Mouse (Mus musculus): ENCODE results near the gene Ccdc120. TPM values are rescaled to one million over a fixed set of nuclear protein-coding genes. Genes with fewer than 3 reads are reported as not detected.
"Not testable (repeated sequence)": the region's sequence is repeated elsewhere in the genome, so short reads cannot be mapped to it uniquely, and the experiment has no call there.

The Ccdc120 gene
- total RNA-seq, 2 experiments from 2014 or later, result 0.81 to 1.2 TPM

DNA sequence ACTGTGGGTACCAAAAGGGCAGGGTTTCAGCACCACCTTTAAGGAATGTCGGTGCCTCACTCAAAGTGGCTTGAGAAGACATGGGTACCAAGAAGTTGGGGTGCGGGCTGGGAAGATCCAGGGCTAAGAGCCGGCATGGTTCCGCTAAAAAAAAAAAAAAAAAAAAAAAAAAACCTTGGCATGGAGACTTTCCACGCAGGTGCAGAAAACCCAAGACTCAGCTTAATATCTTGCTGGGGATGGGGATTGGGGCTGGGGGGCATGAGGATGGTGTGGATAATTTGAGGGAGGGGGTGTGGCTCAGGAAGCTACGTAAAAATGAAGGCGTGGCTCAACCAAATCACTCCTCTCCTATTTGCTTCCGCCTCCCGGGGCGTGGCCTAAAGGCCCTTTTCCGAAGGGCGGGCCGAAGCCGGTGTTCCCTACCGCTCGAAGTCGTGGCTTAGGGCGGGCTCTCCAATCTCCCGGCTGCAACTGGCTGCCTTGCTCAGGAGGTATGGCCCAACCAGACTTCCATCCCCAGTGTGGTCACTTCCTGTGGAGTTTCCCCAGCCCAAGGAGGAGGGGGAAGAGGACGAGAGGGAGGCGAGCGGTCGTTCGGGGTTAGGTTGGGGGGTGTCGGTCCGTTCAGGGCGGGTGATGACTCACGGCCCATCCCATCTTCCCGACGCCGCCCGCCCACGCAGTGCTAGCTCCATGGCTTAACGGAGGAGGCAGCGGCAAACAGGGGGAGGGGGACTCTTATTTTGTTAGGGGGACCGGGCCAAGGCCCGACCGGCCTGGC is 11.6 kb upstream of the Ccdc120 start, which contains the start of gene Tfe3:
Gene Tfe3, plus strand, starts transcription at position 424 of the 784 bp plus-strand sequence.
- peak; percentile 75 to 90 for DNase-seq
- intact Hi-C loops (cut with DNase I), result no loop called here

DNA sequence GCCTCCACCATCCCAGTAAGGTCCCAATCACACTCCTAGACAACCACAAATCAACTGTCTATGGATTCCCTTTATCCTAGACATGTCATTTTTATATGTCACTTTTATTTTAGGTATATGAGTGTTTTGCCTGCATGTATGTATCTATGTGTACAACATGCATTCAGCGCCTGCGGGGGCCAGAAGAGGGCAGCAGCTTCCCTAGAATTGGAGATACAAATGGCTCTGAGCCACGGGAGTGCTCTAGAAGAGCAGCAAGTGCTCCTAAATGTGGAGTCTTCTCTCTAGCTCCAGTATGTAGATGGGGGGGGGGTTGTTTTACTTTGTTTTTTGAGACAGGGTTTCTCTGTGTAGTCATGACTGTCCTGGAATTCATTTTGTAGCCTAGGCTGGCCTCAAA is 2.9 kb upstream of the Ccdc120 start:
- intact Hi-C loops (cut with DNase I); DNase-seq: not testable (repeated sequence)

DNA sequence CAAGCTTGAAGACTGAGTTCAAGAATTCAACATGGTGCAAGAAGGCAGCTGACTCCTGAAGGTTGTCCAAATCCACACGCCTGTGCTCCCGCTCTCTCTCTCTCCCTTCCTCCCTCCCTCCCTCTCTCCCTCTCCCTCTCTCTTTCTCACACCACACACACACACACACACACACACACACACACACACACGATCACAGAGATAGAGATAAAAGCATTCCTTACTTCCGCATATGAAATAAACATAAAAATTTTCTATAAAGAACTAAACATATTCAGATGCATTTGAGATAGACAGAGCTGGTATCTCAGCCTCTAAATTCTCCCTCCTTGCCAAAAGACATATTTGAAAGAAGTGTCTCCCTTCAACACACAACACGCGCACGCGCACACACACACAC is 5.3 kb downstream of the Ccdc120 start:
- intact Hi-C loops (cut with DNase I), result no loop called here
- no peak for DNase-seq

DNA sequence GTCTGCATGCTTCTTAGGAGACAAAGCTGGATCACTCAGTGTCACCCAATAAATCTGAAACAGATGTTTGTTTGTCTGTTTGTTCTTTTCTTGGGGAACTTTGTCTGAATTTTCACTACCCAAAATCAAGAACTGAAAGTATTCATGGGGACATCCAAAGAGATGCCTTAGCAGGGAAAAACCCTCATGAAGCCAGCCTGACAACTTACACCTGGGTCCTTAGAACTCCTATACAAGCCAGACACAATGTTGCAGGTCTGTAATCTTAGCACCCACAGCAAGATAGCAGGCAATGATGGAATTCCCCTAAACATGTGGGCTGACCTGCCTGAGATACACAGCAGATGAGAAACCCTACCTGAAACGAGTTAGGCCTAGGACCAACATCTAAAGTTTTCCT is 5.8 kb downstream of the Ccdc120 start:
- intact Hi-C loops (cut with DNase I), result loop anchor here (5.0 kb wide), 1 partner anchor 87 kb away; no protein-coding TSS in a partner anchor
- DNase-seq, result no peak

DNA sequence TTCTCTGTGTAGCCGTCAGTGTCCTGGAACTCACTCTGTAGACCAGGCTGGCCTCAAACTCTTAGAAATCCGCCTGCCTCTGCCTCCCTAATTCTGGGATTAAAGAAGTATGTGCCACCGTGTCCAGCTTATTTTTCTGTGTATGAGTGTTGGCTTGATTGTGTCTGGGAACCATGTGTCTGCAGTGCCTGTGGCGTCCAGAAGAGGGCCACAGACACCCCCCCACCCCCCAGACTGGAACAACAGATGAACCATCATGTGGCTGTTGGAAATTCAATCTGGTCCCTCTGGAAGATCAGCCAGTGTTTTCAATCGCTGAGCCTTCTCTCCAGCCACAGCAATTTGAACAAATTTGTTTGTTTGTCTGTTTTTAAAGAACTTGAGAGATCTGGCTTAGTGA is 7.2 kb downstream of the Ccdc120 start:
- intact Hi-C loops (cut with DNase I), result loop anchor here (5.0 kb wide), 1 partner anchor 89 kb away; no protein-coding TSS in a partner anchor
- DNase-seq, result no peak

DNA sequence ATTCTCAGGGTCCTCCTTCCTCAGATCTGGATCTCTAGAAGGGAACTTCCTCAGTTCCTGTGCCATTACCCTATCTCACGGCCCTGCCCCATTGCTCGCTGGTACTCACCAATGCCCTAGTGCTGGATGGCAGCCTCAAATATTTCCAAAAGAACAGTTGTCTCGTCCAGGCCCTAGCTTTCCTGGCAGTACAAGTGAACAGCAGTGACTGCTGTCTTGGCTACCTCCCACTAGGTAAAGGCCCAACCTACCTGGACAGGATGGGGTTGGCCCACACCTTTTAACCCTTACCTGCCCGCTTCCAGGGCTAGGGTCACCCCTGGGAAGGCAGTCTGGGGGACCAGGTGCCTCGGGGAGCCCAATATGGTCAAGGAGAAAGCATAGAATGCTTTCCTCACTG is 9.6 kb downstream of the Ccdc120 start:
- DNase-seq, result no peak
- intact Hi-C loops (cut with DNase I), result loop anchor here (5.0 kb wide), 1 partner anchor 91 kb away; no protein-coding TSS in a partner anchor

DNA sequence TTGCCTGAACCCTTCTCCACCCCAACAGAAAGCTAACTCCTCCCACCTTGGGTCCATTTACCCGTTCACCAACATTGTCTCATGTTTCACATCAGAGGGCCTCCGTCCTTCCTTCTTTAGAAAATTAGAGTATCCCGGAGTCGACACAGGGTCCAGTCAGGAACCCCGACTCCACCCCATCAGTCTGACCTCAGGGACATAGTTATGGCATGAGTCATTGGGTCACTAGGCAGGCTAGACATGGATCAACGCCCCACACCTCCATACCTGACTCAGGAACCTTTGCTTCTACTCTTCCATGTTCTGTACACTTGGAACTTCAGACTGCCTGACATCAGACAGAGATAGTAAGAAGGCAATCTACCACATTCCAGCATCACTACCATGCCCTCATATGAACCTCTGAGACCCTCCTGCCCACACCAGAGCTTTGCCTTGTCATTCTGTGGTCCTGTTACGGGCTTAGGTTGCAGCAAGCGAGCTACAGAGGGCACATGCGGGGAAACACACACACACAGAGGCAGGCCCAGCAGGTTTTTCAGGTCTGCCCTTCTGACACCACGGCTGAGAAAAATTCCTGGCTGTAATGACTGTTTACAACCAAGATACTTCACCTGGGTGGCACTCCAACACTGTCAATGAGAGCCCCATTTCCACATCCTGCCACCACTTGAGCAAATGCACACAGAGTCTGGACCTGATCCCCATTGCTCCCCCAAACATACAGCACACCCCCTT is 10.5 kb downstream of the Ccdc120 start:
- intact Hi-C loops (cut with DNase I), result loop anchor here (5.0 kb wide), 1 partner anchor 92 kb away; no protein-coding TSS in a partner anchor
- DNase-seq, result no peak

DNA sequence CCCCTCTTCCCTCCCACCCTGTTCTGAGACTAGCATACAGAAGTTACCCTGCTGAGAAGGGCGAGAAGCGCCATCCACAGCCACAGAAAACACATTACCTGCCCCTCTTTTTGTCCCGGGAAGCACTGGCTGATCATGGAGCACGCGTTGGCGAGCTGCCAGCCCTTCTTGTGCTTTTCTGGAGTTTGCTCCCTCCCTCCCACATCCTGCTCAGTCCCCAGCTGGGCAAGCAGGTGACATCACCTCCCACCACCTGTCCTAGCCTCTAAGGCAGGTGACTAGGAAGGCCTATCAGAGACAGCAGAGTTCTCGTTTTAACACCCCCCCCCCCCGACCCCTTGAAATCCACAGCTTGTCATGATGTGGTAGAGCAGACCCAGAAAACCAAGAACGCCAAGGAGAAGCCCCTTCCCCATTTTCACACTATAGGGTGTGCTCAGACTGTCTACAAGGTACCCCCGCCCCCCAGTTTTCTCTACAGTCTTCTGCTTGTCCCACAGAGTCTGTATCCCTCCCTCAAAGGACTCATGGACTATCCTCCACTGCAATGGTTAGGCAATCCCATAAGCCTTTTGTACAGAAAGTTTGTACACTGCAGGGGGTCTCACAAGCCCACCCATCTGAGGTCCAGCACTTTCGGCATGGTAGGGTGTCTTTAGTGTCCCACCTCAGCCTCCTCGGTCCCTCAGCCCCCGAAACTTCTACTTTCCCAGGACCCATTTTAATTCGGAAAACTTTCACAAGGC is 11.2 kb downstream of the Ccdc120 start:
- DNase-seq, result no peak
- intact Hi-C loops (cut with DNase I), result loop anchor here (5.0 kb wide), 2 partner anchors 33 to 93 kb away; no protein-coding TSS in a partner anchor

DNA sequence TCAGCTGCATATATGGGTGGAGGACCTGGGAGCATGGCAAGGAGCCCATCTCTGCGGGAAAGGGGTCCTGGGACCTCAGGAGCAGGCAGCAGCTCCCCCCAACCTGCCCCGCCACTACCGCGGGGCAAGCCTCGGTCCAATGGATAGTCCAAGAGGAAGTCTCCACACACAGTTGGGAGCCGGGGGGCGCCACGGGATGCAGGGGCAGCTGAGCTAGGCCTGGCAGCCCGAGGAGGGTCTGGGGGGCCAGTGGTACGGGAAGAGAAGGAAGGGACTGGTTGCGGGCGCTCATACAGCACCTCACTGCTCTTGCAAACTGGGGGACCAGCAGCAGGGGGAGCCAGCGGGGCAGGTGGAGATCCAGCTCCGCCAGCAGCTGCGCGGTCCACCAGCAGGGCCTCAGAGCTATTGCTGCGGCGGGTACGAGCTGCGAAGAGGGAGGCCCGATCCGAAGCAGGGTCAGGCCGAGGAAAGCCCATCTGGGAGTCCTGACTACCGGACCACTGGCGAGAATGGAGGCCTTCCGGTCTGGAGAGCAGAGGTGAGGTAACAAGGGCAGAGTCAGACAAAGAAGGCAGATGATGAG is 17.0 kb downstream of the Ccdc120 start:
- DNase-seq, result peak; percentile 58 to 67
- intact Hi-C loops (cut with DNase I), result no loop called here

DNA sequence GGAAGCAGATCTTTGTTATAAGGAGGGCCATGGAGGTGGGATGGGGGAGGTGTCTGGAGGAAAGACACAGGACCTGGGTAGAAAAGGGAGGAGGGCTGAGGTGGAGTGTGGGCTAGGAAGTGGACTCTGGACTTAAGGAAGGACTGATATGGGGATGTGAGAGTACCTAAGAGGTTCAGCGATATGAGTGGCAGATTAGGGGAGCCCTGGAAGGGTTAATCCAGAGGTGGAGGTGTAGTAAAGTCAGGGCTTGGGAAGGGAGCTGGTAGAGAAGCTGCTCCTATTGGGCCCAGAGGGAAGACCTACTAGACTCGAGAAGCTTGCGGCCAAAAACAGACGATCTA is 21.8 kb downstream of the Ccdc120 start:
- intact Hi-C loops (cut with DNase I), result no loop called here

DNA sequence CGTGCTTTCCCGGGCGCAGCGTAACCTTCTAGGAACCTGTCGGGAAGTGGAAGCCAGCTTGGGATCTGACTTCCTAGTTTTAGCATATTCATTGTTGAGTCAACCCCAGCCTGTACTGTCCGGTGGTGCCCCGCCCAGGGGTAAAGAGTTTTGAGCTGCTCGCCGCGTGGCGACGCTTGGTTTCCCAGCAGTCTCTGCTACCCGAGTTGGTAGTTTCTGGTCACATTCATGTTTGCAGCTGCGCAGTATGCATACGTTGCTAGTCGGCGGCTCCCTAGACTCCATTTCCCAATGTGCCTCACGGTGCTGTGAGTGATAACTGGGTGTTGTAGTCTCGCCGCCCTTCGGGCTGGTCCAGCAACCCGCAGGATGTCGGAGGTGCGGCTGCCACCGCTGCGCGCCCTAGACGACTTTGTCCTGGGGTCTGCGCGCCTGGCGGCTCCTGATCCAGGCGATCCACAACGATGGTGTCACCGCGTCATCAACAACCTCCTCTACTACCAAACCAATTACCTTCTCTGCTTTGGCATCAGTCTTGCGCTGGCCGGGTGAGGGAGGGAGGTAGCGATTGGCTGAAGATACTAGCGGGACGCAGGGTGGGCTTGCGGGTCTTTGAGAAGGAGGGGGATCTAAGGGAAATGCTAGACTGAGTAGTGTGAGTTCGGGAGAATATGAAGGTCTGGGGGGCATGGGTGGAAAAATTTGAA is 22.3 kb downstream of the Ccdc120 start, which contains the start of gene Praf2:
Gene Praf2, plus strand, starts transcription at position 225 of the 707 bp plus-strand sequence.
- DNase-seq, result peak; percentile 57 to 60
- intact Hi-C loops (cut with DNase I), result no loop called here

More for the DNA sequence above, 21.8 kb downstream of the Ccdc120 start:
- no peak for DNase-seq

DNA sequence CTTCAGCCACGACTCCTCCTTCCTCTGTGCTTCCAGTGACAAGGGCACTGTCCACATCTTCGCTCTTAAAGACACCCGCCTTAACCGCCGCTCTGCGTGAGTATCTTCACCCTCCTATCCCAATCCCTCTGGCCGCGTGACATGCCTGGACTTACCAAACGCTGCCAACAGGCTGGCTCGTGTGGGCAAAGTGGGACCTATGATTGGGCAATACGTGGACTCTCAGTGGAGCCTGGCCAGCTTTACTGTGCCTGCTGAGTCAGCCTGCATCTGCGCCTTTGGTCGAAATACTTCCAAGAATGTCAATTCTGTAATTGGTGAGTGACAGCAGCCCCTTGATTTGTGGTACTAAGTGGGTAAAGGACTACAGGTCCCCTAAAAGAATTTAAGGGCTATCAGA is 23.5 kb downstream of the Ccdc120 start:
- no peak for DNase-seq
- intact Hi-C loops (cut with DNase I), result no loop called here

DNA sequence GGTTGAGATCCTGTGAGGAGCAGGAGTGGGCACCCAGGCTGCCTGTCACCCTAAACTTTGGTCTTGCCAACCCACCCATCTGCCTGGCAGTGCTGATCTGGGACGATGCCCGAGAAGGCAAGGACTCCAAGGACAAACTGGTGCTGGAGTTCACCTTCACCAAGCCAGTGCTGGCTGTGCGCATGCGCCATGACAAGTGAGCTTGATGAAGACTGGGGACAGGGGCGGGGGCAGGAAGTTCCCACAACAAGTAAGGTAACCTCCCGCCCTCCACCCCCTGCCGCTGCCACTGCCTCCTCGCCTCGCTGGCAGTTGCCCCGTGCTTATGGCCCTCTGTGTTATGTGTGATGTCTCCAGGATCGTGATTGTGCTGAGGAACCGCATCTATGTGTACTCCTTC is 24.9 kb downstream of the Ccdc120 start:
- DNase-seq, result no peak
- intact Hi-C loops (cut with DNase I), result no loop called here

DNA sequence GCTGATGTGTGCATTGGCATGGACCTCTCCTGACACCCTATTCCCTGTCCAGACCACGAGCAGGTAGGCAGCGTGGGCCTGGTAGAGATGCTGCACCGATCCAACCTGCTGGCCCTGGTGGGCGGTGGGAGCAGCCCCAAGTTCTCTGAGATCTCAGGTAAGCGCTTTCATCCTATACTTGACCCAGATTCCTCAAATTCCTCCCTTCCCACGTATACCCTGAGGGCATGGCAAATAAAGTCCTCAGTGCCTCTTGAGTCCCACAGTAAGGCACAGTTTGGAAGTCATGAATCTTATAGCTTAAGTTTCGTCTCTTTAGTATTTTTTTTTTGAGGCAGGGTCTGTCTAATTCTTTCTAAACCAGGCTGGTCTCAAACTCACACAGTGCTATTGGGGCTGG is 26.6 kb downstream of the Ccdc120 start:
- intact Hi-C loops (cut with DNase I), result no loop called here

DNA sequence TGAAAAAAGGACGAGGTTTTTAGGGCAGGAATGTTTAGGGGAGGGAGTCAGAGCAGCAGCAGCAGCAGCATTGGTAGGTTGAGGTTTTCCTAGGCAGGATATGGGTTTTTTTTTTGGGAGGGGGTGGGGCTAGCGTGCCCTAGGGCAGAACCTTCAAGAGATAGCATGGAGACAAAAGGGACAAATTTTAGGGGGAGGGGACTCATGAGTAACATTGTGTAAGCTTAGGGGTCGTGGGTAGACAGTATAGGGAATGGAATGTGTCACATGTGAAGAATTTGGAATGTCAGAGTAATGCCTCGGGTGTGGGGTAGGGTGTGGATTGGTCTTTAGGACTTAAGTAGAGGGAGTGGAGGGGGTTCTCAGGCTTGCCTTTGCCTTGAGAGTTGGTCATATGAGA is 28.0 kb downstream of the Ccdc120 start:
- intact Hi-C loops (cut with DNase I), result no loop called here
- DNase-seq, result no peak

More for the DNA sequence above, 26.6 kb downstream of the Ccdc120 start:
- no peak for DNase-seq

DNA sequence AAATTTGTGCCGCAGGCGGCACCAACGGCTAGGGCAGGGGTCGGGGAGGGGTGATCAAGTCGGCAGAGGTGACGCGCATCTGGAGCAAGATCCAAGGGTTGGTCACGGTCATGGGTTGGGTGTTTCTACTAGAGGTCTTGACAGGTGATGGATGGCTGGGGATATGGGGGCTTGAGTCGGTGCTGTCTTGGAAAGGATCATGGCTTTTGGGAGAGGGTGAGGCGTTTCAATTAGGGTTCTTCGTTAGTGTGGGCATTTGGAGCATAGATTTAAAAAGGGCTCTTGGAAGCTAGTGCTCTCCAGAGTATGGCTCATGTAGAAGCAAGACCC is 28.5 kb downstream of the Ccdc120 start:
- no peak for DNase-seq
- intact Hi-C loops (cut with DNase I), result no loop called here

DNA sequence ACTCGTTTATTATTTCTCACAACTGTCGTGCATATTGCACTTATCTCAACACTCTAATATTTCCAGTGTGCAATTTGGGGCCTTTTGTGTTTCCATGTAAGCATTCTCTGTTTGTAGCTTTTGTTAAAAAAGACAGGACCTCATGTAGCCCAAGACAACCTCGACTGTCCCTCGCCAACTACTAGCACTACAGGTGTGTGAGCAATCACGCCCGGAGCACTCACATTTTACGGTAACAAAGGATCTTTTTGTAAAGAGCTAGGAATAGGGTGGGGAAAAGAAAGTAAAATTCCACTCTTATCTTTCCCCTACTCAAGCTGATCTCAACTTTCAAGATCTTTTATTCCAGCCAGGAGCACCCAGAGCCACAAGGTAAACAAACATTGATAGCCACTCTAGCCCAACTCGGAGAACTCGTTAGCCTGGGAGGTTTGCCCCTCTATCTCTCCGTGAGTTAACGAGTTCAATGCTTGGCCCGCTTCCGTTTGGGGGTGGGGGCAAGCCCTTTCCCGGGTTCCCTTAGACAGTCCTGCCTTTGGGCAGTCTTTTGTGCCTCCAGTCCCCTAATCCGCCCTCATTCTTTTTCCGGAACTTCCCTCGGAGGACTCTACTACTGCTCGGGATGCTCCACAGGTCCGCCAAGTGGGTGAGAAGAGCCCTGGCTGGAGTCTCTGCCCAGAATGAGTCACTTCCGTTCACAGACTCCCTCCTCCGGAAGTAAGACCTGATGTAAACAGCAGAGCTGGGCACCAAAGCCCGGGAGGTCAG is 29.0 kb downstream of the Ccdc120 start, which contains the start of gene Gm45208:
Gene Gm45208, plus strand, starts transcription at position 732 of the 768 bp plus-strand sequence.
- intact Hi-C loops (cut with DNase I), result no loop called here
- peak; percentile 43 to 71 for DNase-seq

DNA sequence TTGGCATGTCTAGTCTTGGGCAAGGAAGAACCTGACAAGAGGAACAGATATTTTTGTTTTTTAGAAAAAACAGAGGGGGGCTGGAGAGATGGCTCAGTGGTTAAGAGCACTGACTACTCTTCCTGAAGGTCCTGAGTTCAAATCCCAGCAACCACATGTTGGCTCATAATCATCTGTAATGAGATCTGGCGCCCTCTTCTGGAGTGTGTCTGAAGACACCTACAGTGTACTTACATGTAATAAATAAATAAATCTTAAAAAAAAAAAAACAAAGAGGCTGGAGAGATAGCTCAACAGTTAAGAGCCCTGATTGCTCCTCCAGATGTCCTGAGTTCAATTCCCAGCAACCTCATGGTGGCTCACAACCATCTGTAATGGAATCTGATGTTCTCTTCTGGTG is 34.6 kb downstream of the Ccdc120 start:
- intact Hi-C loops (cut with DNase I); DNase-seq: not testable (repeated sequence)

All from gastrocnemius, postnatal 36 days (tissue).